Mouse (Mus musculus) intestine, postnatal 0 days (tissue): ENCODE measurements around the gene Gm49711. TPM values are rescaled to one million over a fixed set of nuclear protein-coding genes. Genes with fewer than 3 reads are reported as not detected.

Experiments used
- ATAC-seq: fragments of 200-750 bp; cut with Nextera tagmentation; 2 replicates; pipeline ENCODE4 v1.8.0; 2017; ENCODE audit warnings: mild to moderate bottlenecking, moderate TSS enrichment, moderate library complexity
- H3K27ac ChIP-seq: fragments of 300-500 bp; sonication (generic); 2 replicates; pipeline ENCODE4 v1.5.1; 2014; ENCODE audit warnings: mild to moderate bottlenecking, low read depth, low read length, moderate library complexity
- H3K27me3 ChIP-seq: fragments of 300-500 bp; sonication (generic); replicated peaks from 2 replicates; pipeline ENCODE4 v1.6.1; 2014; ENCODE audit warnings: low read length, mixed read lengths; ENCODE audit not compliant: control insufficient read depth, insufficient read depth
- H3K36me3 ChIP-seq: fragments of 300-500 bp; sonication (generic); 2 replicates; pipeline ENCODE4 v1.6.1; 2014; ENCODE audit warnings: mild to moderate bottlenecking, moderate library complexity; ENCODE audit not compliant: control insufficient read depth, insufficient read depth
- H3K4me1 ChIP-seq: fragments of 300-500 bp; sonication (generic); replicated peaks from 2 replicates; pipeline ENCODE4 v1.6.1; 2014; ENCODE audit warnings: antibody characterized with exemption, low read length, mixed read lengths; ENCODE audit not compliant: control insufficient read depth, insufficient read depth
- H3K4me2 ChIP-seq: fragments of 300-500 bp; sonication (generic); replicated peaks from 2 replicates; pipeline ENCODE4 v1.6.1; 2014; ENCODE audit warnings: low read depth, mild to moderate bottlenecking, moderate library complexity
- H3K4me3 ChIP-seq: fragments of 300-500 bp; sonication (generic); 2 replicates; pipeline ENCODE4 v1.5.1; 2014; ENCODE audit warnings: low read depth, low read length
- H3K9ac ChIP-seq: fragments of 300-500 bp; sonication (generic); 2 replicates; pipeline ENCODE4 v1.6.1; 2014; ENCODE audit warnings: mild to moderate bottlenecking, low read depth, low read length
- H3K9me3 ChIP-seq: fragments of 300-500 bp; sonication (generic); 2 replicates; pipeline ENCODE4 v1.6.1; 2016; ENCODE audit warnings: mixed run types; ENCODE audit not compliant: control insufficient read depth
- CTCF ChIP-seq: sonication (generic); IDR thresholded peaks from 2 replicates; pipeline ENCODE4 v1.5.1; 2016; ENCODE audit warnings: low read depth, mild to moderate bottlenecking, control low read depth, antibody characterized with exemption, moderate library complexity
- WGBS: fragments of 180-500 bp; shearing (Covaris S2); extraction: QIAGEN DNeasy Blood & Tissue Kit; methylation state at CpG from one replicate; pipeline ENCODE4 v1.1.7; 2014; 5-methylcytosine and 5-hydroxymethylcytosine counted together
- polyA plus RNA-seq: library from polyadenylated mRNA; unstranded; fragments of >200 nt; fragmentation: Nextera tagmentation; extraction: Ambion mirVana; gene quantifications from 2 replicates; pipeline ENCODE4 v1.2.1, GENCODE M21; 2015

The Gm49711 gene
- polyA plus RNA-seq, 1 experiment from 2014 or later: not detected

DNA sequence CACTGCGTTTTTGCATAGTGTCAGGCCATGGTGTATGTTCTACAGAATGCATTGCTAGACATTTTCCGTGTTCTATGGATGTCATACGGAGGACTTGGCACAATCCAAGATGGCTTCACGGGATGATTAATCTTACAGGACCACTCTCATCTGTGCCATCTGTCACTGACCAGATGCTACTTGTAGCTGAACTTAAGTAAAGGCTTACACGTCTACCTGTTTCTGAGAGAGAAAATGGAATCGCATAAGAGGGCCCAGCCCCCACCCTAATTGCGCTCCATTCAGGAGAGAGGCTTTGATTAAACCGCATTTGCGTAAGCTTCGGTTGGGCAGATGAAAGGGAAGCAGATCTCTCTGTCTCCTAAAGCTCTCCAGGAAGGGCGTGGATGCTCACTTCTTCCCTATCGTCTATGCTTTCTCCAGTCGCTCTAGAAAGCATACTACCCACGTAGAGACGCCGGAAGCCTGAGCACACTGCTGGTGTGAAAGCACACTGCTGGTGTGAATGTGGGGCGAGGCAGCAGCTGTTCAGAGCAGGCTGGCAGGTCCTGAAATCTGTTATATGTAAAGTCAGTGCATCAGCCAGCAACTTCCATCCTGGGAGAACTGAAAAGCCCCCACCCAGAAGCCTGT is 62.9 kb downstream of the Gm49711 start:
- H3K4me3 ChIP-seq: no peak overlapping the region
- WGBS: 85% methylated on average over 17 of the region's 17 CpGs
- no peaks in the 10 kb centered on the region for H3K9me3 ChIP-seq
- H3K4me1 ChIP-seq: 0 out of 2 replicates have a peak, but pooled peaks cover 3% of the 10 kb centered on the region
- H3K4me2 ChIP-seq: no peak overlapping the region
- no peak for ATAC-seq
- no peak for TF ChIP-seq CTCF
- no peaks in the 10 kb centered on the region for H3K27me3 ChIP-seq
- no peaks in the 10 kb centered on the region for H3K36me3 ChIP-seq
- H3K27ac ChIP-seq: no peak overlapping the region
- no peak overlapping the region for H3K9ac ChIP-seq

DNA sequence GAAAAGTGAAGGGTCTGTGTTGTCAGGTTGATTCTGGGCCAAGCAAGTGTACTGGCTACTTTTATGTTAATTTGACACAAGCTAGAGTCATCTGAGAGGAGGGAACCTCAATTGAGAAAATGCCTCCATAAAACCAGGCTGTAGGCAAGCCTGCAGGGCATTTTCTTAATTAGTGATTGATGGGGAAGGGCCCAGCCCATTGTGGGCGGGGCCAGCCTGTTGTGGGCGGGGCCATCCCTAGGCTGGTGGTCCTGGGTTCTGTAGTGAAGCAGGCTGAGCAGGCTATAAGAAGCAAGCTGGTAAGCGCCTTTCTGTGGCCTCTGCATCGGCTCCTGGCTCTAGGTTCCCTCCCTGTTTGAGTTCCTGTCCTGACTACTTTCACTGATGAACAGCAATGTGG is 69.1 kb downstream of the Gm49711 start:
- Histone ChIP-seq H3K27ac (no peak overlapping the region), H3K9ac (no peak overlapping the region), H3K4me2 (no peak overlapping the region), H3K4me3 (no peak overlapping the region), H3K9me3 (no peaks in the 10 kb centered on the region), H3K27me3 (no peaks in the 10 kb centered on the region), H3K36me3 (no peaks in the 10 kb centered on the region), H3K4me1 (no peaks in the 10 kb centered on the region)
- TF ChIP-seq CTCF: no peak
- 41% methylated on average over 4 of the region's 4 CpGs for whole genome bisulfite sequencing
- ATAC-seq: no peak

- Histone ChIP-seq H3K4me1 (no peaks in the 10 kb centered on the region), H3K9ac (no peak overlapping the region), H3K27ac (no peak overlapping the region), H3K27me3 (no peaks in the 10 kb centered on the region), H3K36me3 (no peaks in the 10 kb centered on the region), H3K9me3 (no peaks in the 10 kb centered on the region), H3K4me3 (no peak overlapping the region), H3K4me2 (no peak overlapping the region)
- ATAC-seq: no peak
- 67% methylated on average over 5 of the region's 5 CpGs for WGBS
- no peak for TF ChIP-seq CTCF
Observed at GRCm38 (mm10) chr16:92127666-92128065, 69.5 kb downstream of the Gm49711 start.

DNA sequence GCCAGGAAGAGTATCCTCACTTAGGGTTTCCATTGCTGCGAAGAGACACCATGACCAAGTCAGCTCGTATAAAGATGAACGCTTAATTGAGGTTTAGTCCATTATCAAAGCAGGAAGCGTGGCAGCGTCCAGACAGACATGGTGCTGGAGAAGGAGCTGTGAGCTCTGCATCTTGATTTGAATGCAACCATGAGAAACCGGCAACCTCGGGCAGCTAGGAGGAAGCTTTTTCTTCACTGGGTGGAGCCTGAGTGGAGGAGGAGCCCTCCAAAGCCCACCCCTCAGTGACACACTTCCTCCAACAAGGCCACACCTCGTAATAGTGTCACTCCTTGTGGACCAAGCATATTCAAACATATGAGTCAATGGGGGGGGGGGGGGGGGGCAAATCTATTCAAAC is 71.7 kb downstream of the Gm49711 start:
- H3K36me3 ChIP-seq: no peaks in the 10 kb centered on the region
- no peak for ATAC-seq
- no peak overlapping the region for H3K9ac ChIP-seq
- H3K9me3 ChIP-seq: no peaks in the 10 kb centered on the region
- 93% methylated on average over 8 of the region's 8 CpGs for WGBS
- H3K4me1 ChIP-seq: no peaks in the 10 kb centered on the region
- no peak overlapping the region for H3K4me3 ChIP-seq
- H3K4me2 ChIP-seq: no peak overlapping the region
- no peaks in the 10 kb centered on the region for H3K27me3 ChIP-seq
- no peak overlapping the region for H3K27ac ChIP-seq
- no peak for TF ChIP-seq CTCF

- Histone ChIP-seq H3K27me3 (no peaks in the 10 kb centered on the region), H3K4me2 (no peak overlapping the region), H3K36me3 (no peaks in the 10 kb centered on the region), H3K4me1 (no peaks in the 10 kb centered on the region), H3K4me3 (no peak overlapping the region), H3K27ac (no peak overlapping the region), H3K9me3 (no peaks in the 10 kb centered on the region), H3K9ac (no peak overlapping the region)
- no peak for ATAC-seq
- no peak for TF ChIP-seq CTCF
- WGBS: 82% methylated on average over 4 of the region's 4 CpGs
Observed at GRCm38 (mm10) chr16:92132511-92132910, 74.4 kb downstream of the Gm49711 start.

DNA sequence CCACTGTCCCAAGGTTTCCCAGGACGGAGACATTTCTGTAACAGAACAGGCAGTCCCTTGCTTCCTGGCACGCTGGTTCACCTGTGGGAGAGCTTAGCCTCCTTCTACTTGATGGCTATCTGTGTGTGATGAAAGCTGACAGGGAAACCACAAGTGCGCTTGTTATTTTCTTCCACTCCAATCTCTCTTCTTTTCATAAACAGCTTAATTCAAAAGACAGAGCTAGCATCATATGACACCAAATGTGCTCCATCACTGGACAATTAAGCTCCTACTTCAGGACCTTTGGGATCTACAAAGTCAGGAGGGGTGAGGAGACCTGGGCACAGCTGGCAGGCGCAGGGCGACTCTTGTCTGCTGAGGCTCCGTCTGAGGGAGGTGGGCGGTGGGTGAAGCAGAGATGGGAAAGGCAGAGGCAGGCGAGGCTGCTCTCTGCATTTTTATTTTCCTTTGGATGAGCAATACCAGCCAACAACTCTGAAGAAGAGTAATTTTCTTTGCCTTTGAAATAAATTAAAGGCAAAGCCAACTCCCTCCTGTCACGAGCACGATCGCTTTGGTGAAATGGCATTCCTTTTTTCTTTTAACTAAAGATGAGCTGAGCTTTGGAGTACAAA is 76.1 kb downstream of the Gm49711 start:
- no peak overlapping the region for H3K9ac ChIP-seq
- no peaks in the 10 kb centered on the region for H3K4me1 ChIP-seq
- no peaks in the 10 kb centered on the region for H3K27me3 ChIP-seq
- TF ChIP-seq CTCF: no peak
- WGBS: 87% methylated on average over 11 of the region's 11 CpGs
- no peak for ATAC-seq
- H3K27ac ChIP-seq: no peak overlapping the region
- H3K4me3 ChIP-seq: no peak overlapping the region
- no peak overlapping the region for H3K4me2 ChIP-seq
- no peaks in the 10 kb centered on the region for H3K9me3 ChIP-seq
- no peaks in the 10 kb centered on the region for H3K36me3 ChIP-seq
